Mouse (Mus musculus) heart, adult 2 months (tissue): ENCODE results near the gene Stox2.

Experiments
- CTCF ChIP-seq: fragments of 200-600 bp; IDR thresholded peaks from 2 replicates; pipeline ENCODE4 v1.8.1; 2022; ENCODE audit warnings: antibody characterized with exemption, mild to moderate bottlenecking, moderate library complexity
- EP300 ChIP-seq: fragments of 200-500 bp; IDR thresholded peaks from 2 replicates; pipeline ENCODE4 v1.6.1; 2011; ENCODE audit warnings: low read depth, low read length, control low read depth; ENCODE audit not compliant: insufficient read depth
- POLR2A ChIP-seq: fragments of 200-500 bp; IDR thresholded peaks from 2 replicates; pipeline ENCODE4 v1.6.1; 2011; ENCODE audit warnings: mild to moderate bottlenecking, low read depth, low read length, control low read depth; ENCODE audit not compliant: insufficient read depth

GRCm38 (mm10) chr8:47355340-47355906 is 90.7 kb downstream of the Stox2 start:
- no peak for TF ChIP-seq POLR2A
- TF ChIP-seq EP300 = no peak
- TF ChIP-seq CTCF = no peak
